Mouse (Mus musculus): ENCODE results near the gene Rnf214.

- TF ChIP-seq CTCF (IDR thresholded peaks at IDR 0.05 in 2 of 3, conservative IDR thresholded peaks at IDR 0.05 in 1 of 3; ENCODE audit: control insufficient read depth in 1 of 3, insufficient read depth in 1 of 3, low read depth in 2 of 3, low read length in 3 of 3, poor library complexity in 1 of 3, severe bottlenecking in 1 of 3) (no peak), ZMIZ1 (IDR thresholded peaks at IDR 0.05; ENCODE audit: low read depth, low read length) (no peak), USF2 (IDR thresholded peaks at IDR 0.05; ENCODE audit: borderline replicate concordance in 1 of 2, insufficient read depth in 1 of 2, low read depth in 1 of 2, low read length in 2 of 2) (no peak), POLR2A (IDR thresholded peaks at IDR 0.05; ENCODE audit: control insufficient read depth in 1 of 2, insufficient read depth in 1 of 2, low read depth in 1 of 2, low read length in 2 of 2, poor library complexity in 1 of 2) (no peak), ZNF384 (IDR thresholded peaks at IDR 0.05; ENCODE audit: low read depth, low read length) (no peak)
Observed at GRCm38 (mm10) chr9:45850528-45851155, 56.1 kb downstream of the Rnf214 start.
